Mouse (Mus musculus): ENCODE results near the gene Swi5.

Gene Swi5

GRCm38 (mm10) chr2:32260635-32261034, 27.2 kb downstream of the Swi5 start:
- DNase-seq (ENCODE audit: extremely low spot score): peak; percentile 18

GRCm38 (mm10) chr2:32259657-32260417, 28.0 kb downstream of the Swi5 start, which contains the start of gene Uck1:
Uck1 (minus strand) TSS chr2:32260159.
- peak; percentile 87 for DNase-seq (ENCODE audit: extremely low spot score)

DNA sequence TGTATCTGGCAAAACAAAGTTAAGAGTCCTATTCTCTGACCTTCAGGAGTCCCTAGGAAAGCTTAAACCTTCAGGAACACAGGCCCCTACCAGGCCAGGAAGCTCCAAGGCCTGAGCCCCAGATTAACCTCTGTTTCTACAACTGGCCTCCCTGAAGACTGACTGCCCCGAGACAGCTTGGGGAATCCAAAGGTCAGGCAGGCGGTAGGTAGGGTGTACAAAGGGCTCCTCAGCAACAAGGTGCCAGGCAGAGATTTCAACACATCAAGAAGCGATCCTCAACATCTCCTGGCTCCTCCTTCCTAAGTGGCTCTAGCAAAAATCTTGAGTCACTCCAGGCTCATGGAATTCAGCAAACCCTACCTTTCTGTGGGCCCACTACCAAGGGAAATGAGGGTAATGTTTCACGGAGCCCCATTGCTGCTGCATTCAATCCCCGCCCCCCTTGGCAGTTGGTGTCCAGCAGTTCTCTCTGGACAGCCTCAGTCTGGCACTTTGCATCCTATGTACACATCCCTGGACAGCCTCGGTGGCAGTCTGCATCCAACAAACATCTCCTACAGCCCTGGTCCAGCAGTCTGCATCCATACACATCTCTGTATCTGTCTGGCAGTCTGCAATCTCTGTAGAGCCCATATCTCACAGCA, 28.9 kb downstream of the Swi5 start:
- DNase-seq (ENCODE audit: extremely low spot score): no peak

DNA sequence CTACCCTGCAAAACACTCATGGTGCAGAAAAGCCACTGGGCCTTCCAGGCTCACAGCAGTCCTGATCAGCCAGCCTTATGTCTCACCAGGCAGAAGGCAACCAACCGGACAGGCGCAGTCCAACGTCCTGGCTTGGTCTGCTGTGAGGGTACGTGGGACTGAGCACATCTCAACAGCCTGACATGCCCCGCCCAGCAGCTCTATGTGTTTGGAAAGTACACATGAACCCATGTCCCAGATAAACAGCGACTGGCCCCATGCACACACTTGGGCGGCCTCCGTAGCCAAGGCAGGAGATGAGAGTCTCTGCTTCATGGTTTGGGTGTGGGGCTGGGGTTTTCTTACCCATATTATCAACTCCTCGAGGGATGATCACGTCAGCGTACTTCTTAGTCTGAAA, 31.6 kb downstream of the Swi5 start:
- no peak for DNase-seq (ENCODE audit: extremely low spot score)

DNA sequence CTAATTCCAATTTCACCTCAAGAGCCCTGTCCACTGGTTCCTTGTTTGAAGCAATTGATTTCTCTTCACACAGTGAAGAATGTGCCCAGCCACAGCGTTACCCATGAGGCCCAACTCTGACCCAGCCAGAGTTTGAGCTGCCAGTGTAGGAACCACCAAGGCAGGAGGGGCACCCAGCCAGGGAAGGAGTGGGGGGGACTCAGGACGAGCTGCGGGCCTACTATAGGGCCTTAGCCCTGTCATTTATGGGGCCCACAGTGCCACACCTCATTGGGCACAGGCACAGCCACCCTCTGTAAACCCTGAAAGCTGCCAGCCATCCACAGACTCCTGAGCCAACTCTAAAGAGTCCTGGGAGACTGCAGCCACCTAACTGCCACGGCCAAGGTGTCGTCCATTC, 33.3 kb downstream of the Swi5 start:
- no peak for DNase-seq (ENCODE audit: extremely low spot score)

GRCm38 (mm10) chr2:32253352-32253751, 34.5 kb downstream of the Swi5 start:
- DNase-seq (ENCODE audit: extremely low spot score): no peak

DNA sequence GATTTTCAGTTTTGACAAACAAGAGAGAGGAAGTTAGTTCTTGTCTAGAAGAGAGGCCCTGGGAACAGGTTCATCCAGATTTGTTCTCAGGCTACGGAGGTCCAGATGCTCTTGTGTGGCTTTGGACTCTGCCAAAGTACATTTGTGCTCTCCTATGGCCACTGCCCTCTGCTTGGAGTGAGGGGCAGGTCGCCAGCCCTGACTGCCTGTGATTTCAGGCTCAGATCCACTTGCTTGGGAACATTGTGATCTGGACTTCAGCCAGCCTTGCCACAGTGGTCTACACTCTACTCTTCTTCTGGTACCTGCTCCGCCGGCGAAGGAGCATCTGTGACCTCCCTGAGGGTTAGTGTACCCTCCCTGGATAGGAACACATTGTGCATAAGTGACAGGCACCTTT, 35.2 kb downstream of the Swi5 start:
- DNase-seq (ENCODE audit: extremely low spot score): no peak

DNA sequence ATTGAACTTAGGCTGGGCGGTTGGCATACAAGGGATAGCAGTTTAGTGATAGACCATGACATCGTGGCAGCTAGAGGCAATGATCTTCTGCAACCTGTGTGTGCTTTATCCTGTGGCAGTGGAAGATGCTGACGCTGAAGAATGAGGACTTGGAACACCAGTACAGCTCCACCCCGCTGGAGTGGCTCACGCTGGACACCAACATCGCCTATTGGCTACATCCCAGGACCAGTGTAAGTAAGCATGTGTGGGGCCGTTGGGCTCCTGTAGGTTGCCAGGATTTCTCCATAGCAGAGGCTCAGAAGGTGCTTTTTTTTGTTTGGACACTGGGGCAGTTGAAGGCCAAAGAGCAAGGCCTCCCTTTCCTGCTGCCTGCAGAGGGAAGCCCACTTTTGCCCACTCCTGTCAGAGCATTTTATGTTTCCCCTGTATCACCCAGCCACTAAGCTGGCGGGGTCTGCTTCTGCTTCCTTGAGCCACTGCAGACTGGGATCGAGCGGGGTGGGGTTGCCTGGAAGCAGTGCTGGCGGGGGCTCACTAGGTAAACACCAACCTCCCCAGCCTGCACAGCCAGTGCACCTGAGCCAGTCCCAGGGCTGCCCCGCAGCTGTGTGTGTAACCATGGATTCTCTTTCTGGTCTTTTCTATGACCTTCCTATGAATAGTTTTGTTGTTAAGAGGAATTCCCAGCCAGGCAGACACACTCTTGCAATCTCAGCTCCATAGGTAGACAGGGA, 35.9 kb downstream of the Swi5 start:
- DNase-seq (ENCODE audit: extremely low spot score): no peak

GRCm38 (mm10) chr2:32248377-32249361, 39.2 kb downstream of the Swi5 start:
- DNase-seq (ENCODE audit: extremely low spot score): no peak

DNA sequence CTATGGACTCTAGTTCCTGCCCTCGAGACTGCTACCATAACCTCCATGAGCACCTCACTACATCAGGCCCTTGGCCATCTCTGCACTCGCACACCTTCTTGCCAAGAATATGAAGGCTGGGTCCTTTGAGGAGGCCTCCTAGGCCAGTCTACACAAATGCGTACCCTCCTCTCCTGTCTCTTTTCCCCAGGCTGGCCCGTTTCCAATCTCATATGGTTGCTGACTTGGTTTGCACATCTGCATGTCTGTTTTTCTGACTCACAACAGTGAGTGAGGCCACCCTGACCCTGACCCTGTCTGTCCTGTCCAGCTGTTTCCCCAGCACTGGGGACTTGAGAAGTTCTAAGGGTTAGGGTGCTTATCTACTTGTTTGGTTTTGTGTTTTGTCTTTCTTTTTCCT, 41.1 kb downstream of the Swi5 start:
- DNase-seq (ENCODE audit: extremely low spot score): no peak

DNA sequence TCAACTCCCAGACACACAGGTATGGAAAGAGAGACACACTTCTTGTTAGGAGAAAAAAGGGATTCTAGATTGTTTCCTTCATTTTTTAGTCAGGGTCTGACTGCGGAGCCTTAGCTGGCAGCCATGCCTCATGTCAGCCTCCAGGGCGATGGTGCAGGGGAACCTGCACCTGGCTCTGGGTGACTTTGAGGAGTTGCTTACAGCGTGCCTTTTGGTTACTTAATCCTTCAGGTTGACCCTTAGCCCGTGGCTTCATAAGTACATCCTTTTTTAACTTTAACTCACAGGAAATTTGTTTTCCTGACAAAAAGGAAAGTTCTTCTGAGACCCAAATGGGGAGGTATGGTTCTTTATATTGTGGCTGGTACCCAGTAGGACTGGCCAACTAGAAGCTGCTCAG, 44.9 kb downstream of the Swi5 start:
- no peak for DNase-seq (ENCODE audit: extremely low spot score)

GRCm38 (mm10) chr2:32240591-32240990, 47.3 kb downstream of the Swi5 start:
- DNase-seq (ENCODE audit: extremely low spot score): no peak

- DNase-seq (ENCODE audit: extremely low spot score): no peak
Observed at GRCm38 (mm10) chr2:32238708-32239435, 49.0 kb downstream of the Swi5 start.

GRCm38 (mm10) chr2:32237571-32237970, 50.3 kb downstream of the Swi5 start:
- no peak for DNase-seq (ENCODE audit: extremely low spot score)

- peak; percentile 71 for DNase-seq (ENCODE audit: extremely low spot score)
Observed at GRCm38 (mm10) chr2:32236760-32237487, 51.0 kb downstream of the Swi5 start.

DNA sequence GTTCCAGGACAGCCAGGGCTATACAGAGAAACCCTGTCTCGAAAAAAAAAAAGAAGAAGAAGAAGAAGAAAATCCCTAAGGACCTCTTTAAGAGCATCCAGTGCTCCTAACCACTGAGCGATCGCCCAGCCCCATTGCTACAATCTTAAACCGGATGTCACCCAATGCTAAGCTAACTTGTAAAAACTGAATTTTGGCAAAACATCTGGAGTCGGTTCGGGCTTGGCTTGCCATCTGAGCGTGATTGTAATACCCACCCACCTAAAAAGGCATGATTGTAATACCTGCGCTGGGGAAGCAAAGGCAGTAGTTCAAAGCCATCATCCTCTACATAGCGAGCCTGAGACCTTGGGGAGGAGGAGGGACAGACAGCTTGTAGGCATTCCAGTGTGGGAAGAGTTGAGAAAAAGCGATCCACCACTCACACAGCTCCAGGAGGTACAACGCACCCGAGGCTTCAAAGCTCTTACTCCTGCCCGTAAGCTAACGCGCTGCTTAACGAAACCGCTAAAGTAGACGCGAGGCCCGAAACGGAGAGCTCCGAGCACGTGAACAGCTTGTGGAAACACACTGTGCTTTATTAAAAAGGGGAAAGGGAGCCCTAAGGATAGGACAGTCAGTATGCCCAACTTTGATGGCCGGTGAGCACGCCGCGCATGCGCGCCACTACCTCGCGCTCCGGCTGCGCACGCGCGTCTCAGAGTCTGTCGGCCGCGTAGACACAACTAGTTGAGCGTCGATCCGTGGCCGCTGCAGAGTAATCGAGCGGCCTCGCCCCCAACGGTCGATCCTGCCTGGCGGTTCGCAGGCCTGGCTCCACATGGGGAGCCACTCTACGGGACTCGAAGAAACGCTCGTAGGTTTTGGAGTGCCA, 51.8 kb downstream of the Swi5 start, which contains the start of gene Pomt1:
Gene Pomt1 (plus strand): TSS at position 705 of the 874 bp plus-strand sequence.
- peak; percentile 91 for DNase-seq (ENCODE audit: extremely low spot score)

DNA sequence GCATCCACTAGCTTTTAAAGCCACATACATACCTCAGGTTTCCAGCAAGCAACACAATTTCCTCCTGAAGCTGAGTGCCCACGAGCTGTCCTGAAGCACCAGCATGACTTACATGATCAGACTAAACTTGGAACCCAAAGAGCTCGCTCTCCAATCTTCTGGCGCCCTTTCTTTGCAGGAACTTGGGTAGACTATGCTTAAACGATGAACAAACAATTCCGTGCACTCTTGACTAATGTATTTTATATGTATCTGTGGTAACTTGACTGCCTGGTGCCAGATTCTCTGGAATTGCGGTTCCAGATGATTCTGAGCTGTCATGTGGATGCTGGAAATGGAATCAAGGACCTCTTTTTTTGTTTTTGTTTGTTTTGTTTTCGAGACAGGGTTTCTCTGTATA, 52.4 kb downstream of the Swi5 start:
- DNase-seq (ENCODE audit: extremely low spot score): no peak

All from embryo, embryonic 9.5 days (tissue).